Mouse (Mus musculus): Measurements from ENCODE around the gene Gm21425. TPM values are rescaled to one million over a fixed set of nuclear protein-coding genes. Genes with fewer than 3 reads are reported as not detected.
"Not testable (repeated sequence)": the region's sequence is repeated elsewhere in the genome, so short reads cannot be mapped to it uniquely, and the experiment has no call there.

Gm21425 gene
- not detected for total RNA-seq (2022)

DNA sequence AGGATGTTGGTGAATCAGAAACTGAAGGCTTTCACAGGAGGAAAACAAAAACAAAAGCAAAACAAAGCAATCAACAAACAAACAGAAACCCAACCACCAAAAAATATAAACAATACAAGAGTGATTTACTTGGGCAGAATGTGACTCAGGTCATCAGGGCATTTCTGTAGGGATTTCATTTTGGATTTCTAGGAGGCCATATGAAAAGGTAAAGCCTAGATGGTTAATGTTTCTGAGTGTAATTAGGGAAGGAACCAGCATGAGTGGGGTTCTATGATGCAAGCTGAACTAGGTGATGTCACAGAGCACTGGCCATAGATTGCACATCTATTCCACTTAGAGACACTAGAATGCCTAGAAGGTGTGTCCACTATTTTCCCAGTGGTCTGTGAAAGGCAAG lies at the start of gene Gm21425:
Gm21425 (plus strand) TSS at position 301 of the 400 bp plus-strand sequence.
- DNase-seq (ENCODE audit: low spot score in 2 of 2): not testable (repeated sequence)

DNA sequence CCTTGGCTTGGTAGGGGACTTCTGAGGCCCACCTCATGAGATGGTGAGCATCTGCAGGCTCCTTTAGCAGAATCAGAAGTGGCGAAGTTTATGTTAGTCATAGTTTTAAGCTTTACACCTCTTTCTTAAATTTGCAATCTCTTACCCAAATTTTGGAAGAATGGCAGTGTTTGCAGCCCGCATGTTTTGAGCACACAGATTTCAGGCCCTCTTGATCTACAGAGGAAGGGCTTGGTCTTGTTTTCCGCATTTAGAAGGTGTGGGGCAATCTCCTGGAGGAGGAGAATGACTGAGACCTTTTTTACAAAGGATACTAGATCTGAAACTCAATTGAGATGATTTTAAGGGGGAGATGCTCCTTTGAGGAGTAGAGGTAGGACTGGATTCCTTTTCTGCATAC lies 28.4 kb upstream of the Gm21425 start, which contains the start of gene Gm21891:
Gm21891 (minus strand) TSS at position 101 of the 400 bp plus-strand sequence.
- not testable (repeated sequence) for DNase-seq (ENCODE audit: low spot score in 2 of 2)

Other genes with a start within 250 kb of the Gm21425 start
- gene Gm20807, start 119.1 kb upstream of the Gm21425 start, total RNA-seq (2022): not detected
- gene Gm21891, start 28.5 kb upstream of the Gm21425 start, total RNA-seq (2022): not detected
- not detected for gene Gm21828, start 62.0 kb downstream of the Gm21425 start, total RNA-seq (2022)
- not detected for gene Gm21440, start 90.4 kb downstream of the Gm21425 start, total RNA-seq (2022)
- gene Gm21454, start 90.5 kb downstream of the Gm21425 start, total RNA-seq (2022): not detected
- not detected for gene Gm21725, start 187.1 kb downstream of the Gm21425 start, total RNA-seq (2022)